Mouse (Mus musculus): ENCODE results near the gene Sucla2. TPM values are rescaled to one million over a fixed set of nuclear protein-coding genes. Genes with fewer than 3 reads are reported as not detected.

Sucla2 gene
- polyA plus RNA-seq (2017; shearing (Covaris generic)): 79.5 TPM

DNA sequence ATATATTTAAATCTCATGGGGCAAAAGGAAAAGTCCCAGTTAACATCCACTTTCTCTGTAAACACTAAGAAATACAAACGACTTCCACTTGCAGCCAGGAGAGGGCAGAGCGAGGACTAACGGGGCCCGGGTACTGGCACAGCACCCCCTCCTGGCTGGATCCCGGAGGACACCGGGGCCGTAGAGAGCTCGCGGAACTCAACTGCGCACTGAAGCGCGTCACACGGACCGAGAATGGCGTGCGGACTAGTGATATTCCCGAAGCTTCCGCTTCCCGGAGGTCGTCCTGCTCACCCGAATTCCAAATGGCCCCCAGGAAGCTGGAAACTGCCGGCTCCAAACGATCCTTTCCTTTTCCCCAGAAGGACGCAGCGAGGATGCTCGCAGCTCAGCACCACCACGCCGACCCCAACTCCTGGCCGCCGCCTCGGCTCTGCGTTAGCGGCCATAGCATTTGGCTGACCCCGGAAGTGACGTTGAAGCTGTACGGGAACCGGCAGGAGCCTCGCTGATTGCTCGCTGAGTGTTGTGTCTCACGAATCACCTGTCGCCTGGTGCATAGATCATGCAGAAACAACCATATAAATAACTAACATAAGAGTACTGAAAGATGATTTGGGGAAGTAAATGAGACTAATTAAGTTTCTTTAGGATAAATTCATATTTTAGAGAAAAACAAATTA is at the start of gene Sucla2:
TSS of gene Sucla2 (plus strand) at position 554 of the 683 bp plus-strand sequence.

DNA sequence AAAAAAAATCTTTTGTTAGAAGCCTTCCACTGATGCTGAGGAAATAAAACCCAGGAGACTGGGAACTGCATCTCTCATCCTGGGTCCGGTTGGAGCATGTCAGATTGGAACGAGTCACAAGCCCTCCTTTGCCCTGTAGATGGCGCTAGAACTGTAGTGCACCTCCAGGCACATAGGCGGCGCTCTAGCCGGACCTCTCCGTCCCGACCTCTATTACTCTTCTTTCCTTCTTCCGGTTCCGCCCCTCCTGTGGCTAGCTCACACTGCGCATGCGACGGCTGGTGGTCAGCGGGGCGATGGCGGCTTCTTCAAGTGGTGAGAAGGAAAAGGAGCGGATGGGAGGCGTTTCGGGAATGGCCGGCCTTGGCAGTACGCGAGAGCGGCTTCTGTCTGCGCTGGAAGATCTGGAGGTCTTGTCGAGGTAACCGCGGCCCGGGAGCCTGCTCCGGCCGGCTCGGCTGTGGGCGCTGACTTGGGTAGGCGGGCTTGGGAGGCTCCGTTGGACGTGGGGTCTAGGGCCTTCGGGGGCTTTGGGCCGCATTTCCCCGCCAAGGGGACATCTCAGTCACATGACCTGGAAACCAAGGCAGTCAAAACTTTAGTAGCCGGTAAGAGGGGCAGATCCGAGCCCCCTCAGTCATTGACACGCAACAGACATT is 15.2 kb upstream of the Sucla2 start, which contains the start of gene Med4:
TSS of gene Med4 (plus strand) at position 261 of the 659 bp plus-strand sequence.

DNA sequence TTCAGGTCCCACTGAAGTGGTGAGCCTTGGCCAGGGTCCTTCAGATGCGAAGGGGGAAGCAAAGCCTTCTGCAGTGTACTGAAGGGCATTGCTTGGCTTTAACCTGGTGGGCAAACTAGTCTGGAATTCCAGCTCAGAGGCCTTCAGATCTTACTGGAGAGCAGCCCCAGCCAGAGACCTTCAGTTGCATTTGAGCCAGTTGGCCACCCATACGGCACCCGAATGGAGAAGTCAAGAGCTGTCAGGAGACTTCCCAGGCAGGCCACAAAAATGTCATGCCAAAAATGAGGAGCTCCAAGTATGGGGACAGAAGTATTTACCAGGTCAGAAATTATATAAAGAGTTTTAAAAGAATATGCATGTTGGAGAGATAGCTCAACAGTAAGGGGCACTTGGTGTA is 22.9 kb downstream of the Sucla2 start, which contains the start of gene Nudt15:
TSS of gene Nudt15 (minus strand) at position 192 of the 400 bp plus-strand sequence.

Other genes with a start within 250 kb of the Sucla2 start
- gene Rb1, start 199.5 kb upstream of the Sucla2 start, polyA plus RNA-seq (2017; shearing (Covaris generic)): 48.6 TPM
- 1,592 TPM for gene Itm2b, start 140.0 kb upstream of the Sucla2 start, polyA plus RNA-seq (2017; shearing (Covaris generic))
- gene Med4, start 15.3 kb upstream of the Sucla2 start, polyA plus RNA-seq (2017; shearing (Covaris generic)): 64.7 TPM
- gene Nudt15, start 22.9 kb downstream of the Sucla2 start, polyA plus RNA-seq (2017; shearing (Covaris generic)): 4.5 TPM
- gene Gm21750, start 135.9 kb downstream of the Sucla2 start, polyA plus RNA-seq (2017; shearing (Covaris generic)): not detected

All from activated CD4-positive, CD25-positive, alpha-beta regulatory T cell, adult 9 weeks (primary cell).